Mouse (Mus musculus) limb, embryonic 13.5 days (tissue): Measurements from ENCODE around the gene Dcun1d3. TPM values are rescaled to one million over a fixed set of nuclear protein-coding genes. Genes with fewer than 3 reads are reported as not detected.

Experiments
- ATAC-seq: fragments of 200-750 bp; cut with Nextera tagmentation; 2 replicates; pipeline ENCODE4 v1.8.0; 2017; ENCODE audit warnings: low read depth, moderate number of reproducible peaks, moderate TSS enrichment; ENCODE audit not compliant: low FRiP score
- H3K27ac ChIP-seq: fragments of 300-500 bp; sonication (generic); 2 replicates; pipeline ENCODE4 v1.5.1; 2015; ENCODE audit warnings: inconsistent platforms, mild to moderate bottlenecking, moderate library complexity
- H3K27me3 ChIP-seq: fragments of 300-500 bp; sonication (generic); 2 replicates; pipeline ENCODE4 v1.6.1; 2015; ENCODE audit warnings: mild to moderate bottlenecking, inconsistent platforms
- H3K36me3 ChIP-seq: fragments of 300-500 bp; sonication (generic); 2 replicates; pipeline ENCODE4 v1.6.1; 2015; ENCODE audit warnings: inconsistent platforms, mild to moderate bottlenecking, moderate library complexity
- H3K4me1 ChIP-seq: fragments of 300-500 bp; sonication (generic); 2 replicates; pipeline ENCODE4 v1.6.1; 2015; ENCODE audit warnings: inconsistent platforms
- H3K4me2 ChIP-seq: fragments of 300-500 bp; sonication (generic); replicated peaks from 2 replicates; pipeline ENCODE4 v1.6.1; 2015; ENCODE audit warnings: inconsistent platforms, mild to moderate bottlenecking, moderate library complexity
- H3K4me3 ChIP-seq: fragments of 300-500 bp; sonication (generic); 2 replicates; pipeline ENCODE4 v1.5.1; 2015; ENCODE audit warnings: moderate library complexity, mild to moderate bottlenecking, inconsistent platforms
- H3K9ac ChIP-seq: fragments of 300-500 bp; sonication (generic); 2 replicates; pipeline ENCODE4 v1.6.1; 2015; ENCODE audit warnings: mild to moderate bottlenecking, inconsistent platforms
- H3K9me3 ChIP-seq: fragments of 300-500 bp; sonication (generic); 2 replicates; pipeline ENCODE4 v1.6.1; 2016; ENCODE audit warnings: inconsistent platforms
- WGBS: fragments of 180-500 bp; shearing (Covaris S2); methylation state at CpG from one replicate; pipeline ENCODE4 v1.1.7; 2015; 5-methylcytosine and 5-hydroxymethylcytosine counted together
- polyA plus RNA-seq: library from polyadenylated mRNA; unstranded; fragments of >200 nt; fragmentation: Nextera tagmentation; extraction: Ambion mirVana; gene quantifications from 2 replicates; pipeline ENCODE4 v1.2.1, GENCODE M21; 2015

The Dcun1d3 gene
- polyA plus RNA-seq, 1 experiment from 2014 or later, result 14.7 TPM

DNA sequence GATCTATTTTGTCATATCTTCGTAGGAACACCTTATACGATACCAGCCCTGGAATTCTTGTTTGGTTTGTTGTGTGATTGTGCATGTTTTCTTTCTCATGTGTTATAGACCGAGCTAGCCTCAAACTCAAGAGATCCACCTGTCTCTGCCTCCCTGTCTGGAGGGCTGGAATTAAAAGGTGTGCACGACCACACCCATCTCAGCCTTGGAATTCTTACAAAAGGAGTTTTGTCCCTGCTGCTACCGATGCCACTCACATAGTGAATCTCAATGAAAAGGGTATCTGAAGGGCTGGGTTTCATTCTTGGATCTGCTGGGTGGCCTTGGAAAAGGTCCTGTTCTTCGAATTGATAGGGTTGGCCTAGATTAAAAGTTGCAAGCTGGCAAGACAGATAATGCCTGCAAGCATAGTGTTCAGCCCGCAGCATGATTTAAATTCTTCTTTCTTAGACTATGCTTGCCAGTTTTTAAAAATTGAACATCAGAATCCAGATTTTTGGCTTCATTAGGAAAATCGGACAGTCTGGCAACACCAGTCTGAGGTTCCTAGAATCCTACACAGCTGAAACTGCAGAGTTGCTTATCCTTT is 1.5 kb upstream of the Dcun1d3 start:
- no peaks in the 10 kb centered on the region for H3K9me3 ChIP-seq
- H3K27me3 ChIP-seq, result no peaks in the 10 kb centered on the region
- H3K9ac ChIP-seq, result no peak overlapping the region
- no peak overlapping the region for H3K27ac ChIP-seq
- peaks cover 25% of the 10 kb centered on the region for H3K4me1 ChIP-seq
- no peak overlapping the region for H3K4me2 ChIP-seq
- ATAC-seq, result no peak
- H3K36me3 ChIP-seq, result no peaks in the 10 kb centered on the region
- no peak overlapping the region for H3K4me3 ChIP-seq
- 94% methylated on average over 8 of the region's 8 CpGs for WGBS

GRCm38 (mm10) chr7:119894818-119895544 is 1.1 kb downstream of the Dcun1d3 start:
- ATAC-seq, result no peak; the same call in 1 of the 2 replicates
- Histone ChIP-seq H3K4me1 (peaks cover 25% of the 10 kb centered on the region), H3K27ac (peak overlapping the region; percentile 96), H3K4me2 (peak overlapping the region; percentile 75), H3K36me3 (no peaks in the 10 kb centered on the region), H3K4me3 (peak overlapping the region; percentile 77), H3K9ac (peak overlapping the region; percentile 89), H3K27me3 (no peaks in the 10 kb centered on the region), H3K9me3 (no peaks in the 10 kb centered on the region)
- WGBS, result 2% methylated on average over 15 of the region's 15 CpGs

GRCm38 (mm10) chr7:119892742-119893141 is 3.4 kb downstream of the Dcun1d3 start:
- Histone ChIP-seq H3K36me3 (no peaks in the 10 kb centered on the region), H3K4me2 (no peak overlapping the region), H3K27ac (no peak overlapping the region), H3K27me3 (no peaks in the 10 kb centered on the region), H3K9me3 (no peaks in the 10 kb centered on the region), H3K4me1 (peaks cover 25% of the 10 kb centered on the region), H3K4me3 (no peak overlapping the region), H3K9ac (no peak overlapping the region)
- 90% methylated on average over 4 of the region's 4 CpGs for WGBS
- ATAC-seq, result no peak

DNA sequence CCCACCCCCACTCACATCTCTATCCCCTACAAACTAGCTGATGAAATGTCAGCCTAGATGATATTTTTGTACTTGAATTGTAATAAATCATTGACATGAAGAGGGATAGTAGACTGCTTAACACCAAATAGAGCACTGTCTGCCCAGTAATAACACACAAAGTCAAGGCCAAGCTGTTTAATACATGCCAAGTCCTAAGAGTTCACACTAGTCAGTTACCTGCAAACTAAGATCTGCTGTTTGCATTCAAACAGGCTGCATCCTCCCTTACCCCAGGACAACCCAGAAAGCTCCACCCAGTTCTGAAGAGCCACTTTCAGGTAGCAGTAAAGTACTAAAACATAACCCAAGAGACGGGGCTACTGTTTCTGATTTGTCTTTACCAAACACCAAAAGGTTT is 3.9 kb downstream of the Dcun1d3 start:
- no peaks in the 10 kb centered on the region for H3K9me3 ChIP-seq
- peaks cover 25% of the 10 kb centered on the region for H3K4me1 ChIP-seq
- 65% methylated on average over 1 of the region's 1 CpGs for WGBS
- H3K4me3 ChIP-seq, result no peak overlapping the region
- ATAC-seq, result no peak
- H3K4me2 ChIP-seq, result no peak overlapping the region
- H3K27me3 ChIP-seq, result no peaks in the 10 kb centered on the region
- H3K9ac ChIP-seq, result no peak overlapping the region
- no peak overlapping the region for H3K27ac ChIP-seq
- no peaks in the 10 kb centered on the region for H3K36me3 ChIP-seq

GRCm38 (mm10) chr7:119887887-119888286 is 8.2 kb downstream of the Dcun1d3 start:
- H3K9me3 ChIP-seq, result no peaks in the 10 kb centered on the region
- WGBS, result 92% methylated on average over 4 of the region's 4 CpGs
- no peak overlapping the region for H3K4me3 ChIP-seq
- H3K36me3 ChIP-seq, result peaks cover 4% of the 10 kb centered on the region
- H3K4me2 ChIP-seq, result no peak overlapping the region
- ATAC-seq, result no peak
- H3K4me1 ChIP-seq, result no peaks in the 10 kb centered on the region
- no peak overlapping the region for H3K27ac ChIP-seq
- H3K27me3 ChIP-seq, result no peaks in the 10 kb centered on the region
- no peak overlapping the region for H3K9ac ChIP-seq

- no peaks in the 10 kb centered on the region for H3K4me1 ChIP-seq
- no peaks in the 10 kb centered on the region for H3K27me3 ChIP-seq
- no peaks in the 10 kb centered on the region for H3K9me3 ChIP-seq
- WGBS, result 91% methylated on average over 2 of the region's 2 CpGs
- no peak for ATAC-seq
- no peak overlapping the region for H3K27ac ChIP-seq
- no peak overlapping the region for H3K4me2 ChIP-seq
- peaks cover 15% of the 10 kb centered on the region for H3K36me3 ChIP-seq
- no peak overlapping the region for H3K4me3 ChIP-seq
- H3K9ac ChIP-seq, result no peak overlapping the region
Observed at GRCm38 (mm10) chr7:119881229-119881628, 14.9 kb downstream of the Dcun1d3 start.

DNA sequence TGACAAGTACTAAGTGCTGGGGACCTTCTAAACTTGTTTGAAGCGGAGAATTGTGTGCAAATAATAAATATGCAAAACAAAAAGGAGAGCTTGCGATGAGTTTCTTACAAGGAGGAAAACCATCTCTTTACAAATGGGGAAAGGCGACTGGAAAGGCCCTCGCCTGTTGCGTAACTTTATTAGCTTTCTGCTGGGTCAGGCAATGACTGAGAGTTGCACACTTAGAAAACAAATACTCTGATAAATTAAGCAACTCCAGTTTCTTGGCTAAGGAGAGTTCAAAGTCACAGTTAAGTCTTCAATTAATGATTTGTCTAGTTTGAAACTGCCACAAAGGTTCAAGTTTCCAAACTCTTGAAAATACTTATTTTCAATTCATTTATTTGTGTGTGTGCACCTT is 15.8 kb downstream of the Dcun1d3 start:
- H3K4me3 ChIP-seq, result no peak overlapping the region
- H3K9me3 ChIP-seq, result no peaks in the 10 kb centered on the region
- ATAC-seq, result no peak
- no peak overlapping the region for H3K9ac ChIP-seq
- H3K27me3 ChIP-seq, result no peaks in the 10 kb centered on the region
- H3K27ac ChIP-seq, result no peak overlapping the region
- H3K36me3 ChIP-seq, result peaks cover 15% of the 10 kb centered on the region
- H3K4me2 ChIP-seq, result no peak overlapping the region
- H3K4me1 ChIP-seq, result no peaks in the 10 kb centered on the region
- WGBS, result 88% methylated on average over 5 of the region's 5 CpGs

DNA sequence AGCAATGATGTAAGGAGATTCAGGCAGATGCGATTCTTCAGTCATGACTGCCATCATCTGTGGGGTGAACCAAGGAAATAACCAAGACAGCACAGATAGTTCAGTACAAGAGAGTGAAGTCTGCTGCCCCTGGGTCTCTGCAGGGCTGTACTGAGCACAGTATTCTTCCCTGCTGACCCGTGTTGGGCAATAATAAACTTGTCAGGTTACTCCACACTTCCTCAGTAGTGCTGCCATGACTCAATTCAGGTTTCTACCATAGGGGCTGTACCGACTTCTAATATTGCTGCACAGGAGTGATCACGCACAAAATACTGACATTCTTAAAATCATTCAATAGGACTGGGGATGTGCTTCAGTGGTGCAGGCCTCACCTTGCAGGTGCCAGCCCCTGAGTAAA is 16.9 kb downstream of the Dcun1d3 start:
- Histone ChIP-seq H3K36me3 (peaks cover 15% of the 10 kb centered on the region), H3K9ac (no peak overlapping the region), H3K4me2 (no peak overlapping the region), H3K27me3 (no peaks in the 10 kb centered on the region), H3K9me3 (no peaks in the 10 kb centered on the region), H3K4me3 (no peak overlapping the region), H3K4me1 (no peaks in the 10 kb centered on the region), H3K27ac (no peak overlapping the region)
- no peak for ATAC-seq
- 97% methylated on average over 4 of the region's 4 CpGs for WGBS

GRCm38 (mm10) chr7:119875776-119876440 is 20.2 kb downstream of the Dcun1d3 start:
- no peaks in the 10 kb centered on the region for H3K4me1 ChIP-seq
- H3K9ac ChIP-seq, result no peak overlapping the region
- no peaks in the 10 kb centered on the region for H3K27me3 ChIP-seq
- 59% methylated on average over 3 of the region's 3 CpGs for WGBS
- ATAC-seq, result no peak
- peaks cover 18% of the 10 kb centered on the region for H3K36me3 ChIP-seq
- H3K4me2 ChIP-seq, result no peak overlapping the region
- no peak overlapping the region for H3K27ac ChIP-seq
- H3K9me3 ChIP-seq, result no peaks in the 10 kb centered on the region
- no peak overlapping the region for H3K4me3 ChIP-seq

GRCm38 (mm10) chr7:119873050-119873449 is 23.0 kb downstream of the Dcun1d3 start:
- Histone ChIP-seq H3K4me1 (no peaks in the 10 kb centered on the region), H3K4me2 (no peak overlapping the region), H3K27ac (no peak overlapping the region), H3K9ac (no peak overlapping the region), H3K27me3 (no peaks in the 10 kb centered on the region), H3K4me3 (no peak overlapping the region), H3K9me3 (no peaks in the 10 kb centered on the region), H3K36me3 (peaks cover 7% of the 10 kb centered on the region)
- no peak for ATAC-seq
- 61% methylated on average over 2 of the region's 2 CpGs for WGBS

DNA sequence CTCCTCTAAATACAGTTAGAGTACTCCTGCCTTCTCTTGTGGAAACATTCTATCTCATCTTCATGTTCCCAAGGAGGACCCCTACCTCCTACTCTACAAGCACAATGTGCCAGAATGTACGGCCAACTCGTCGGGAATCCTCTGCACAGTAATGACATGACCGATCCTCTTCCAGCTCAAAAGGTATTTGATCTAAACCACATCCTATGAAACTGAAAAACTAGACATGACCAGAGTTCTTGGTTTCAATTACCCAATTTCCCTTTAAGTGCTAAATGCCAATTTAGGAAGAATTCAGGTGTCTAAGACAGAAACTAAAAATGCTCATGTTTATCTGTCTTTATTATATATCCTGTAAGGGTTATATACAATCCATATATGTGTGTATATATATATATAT is 23.9 kb downstream of the Dcun1d3 start:
- H3K27ac ChIP-seq, result no peak overlapping the region
- H3K9ac ChIP-seq, result no peak overlapping the region
- H3K27me3 ChIP-seq, result no peaks in the 10 kb centered on the region
- ATAC-seq, result no peak
- no peaks in the 10 kb centered on the region for H3K9me3 ChIP-seq
- 91% methylated on average over 4 of the region's 4 CpGs for WGBS
- no peak overlapping the region for H3K4me3 ChIP-seq
- H3K36me3 ChIP-seq, result peaks cover 7% of the 10 kb centered on the region
- no peak overlapping the region for H3K4me2 ChIP-seq
- no peaks in the 10 kb centered on the region for H3K4me1 ChIP-seq

- no peak overlapping the region for H3K27ac ChIP-seq
- no peak overlapping the region for H3K4me3 ChIP-seq
- H3K4me2 ChIP-seq, result no peak overlapping the region
- 69% methylated on average over 1 of the region's 1 CpGs for WGBS
- H3K36me3 ChIP-seq, result peaks cover 17% of the 10 kb centered on the region
- no peak for ATAC-seq
- H3K9ac ChIP-seq, result no peak overlapping the region
- H3K4me1 ChIP-seq, result peaks cover 13% of the 10 kb centered on the region
- H3K9me3 ChIP-seq, result no peaks in the 10 kb centered on the region
- H3K27me3 ChIP-seq, result no peaks in the 10 kb centered on the region
Observed at GRCm38 (mm10) chr7:119866136-119866535, 30.0 kb downstream of the Dcun1d3 start.
